Mouse (Mus musculus): ENCODE results near the gene Kdm1b. TPM values are rescaled to one million over a fixed set of nuclear protein-coding genes. Genes with fewer than 3 reads are reported as not detected.
A peak's percentile ranks its signal among the peaks of the same experiment; 100 is the strongest.

Gene Kdm1b
- total and polyA plus RNA-seq, 3 experiments = 9.6 to 12.6 TPM; not detected in 1

- Histone ChIP-seq H3K4me3 (ENCODE audit: control insufficient read depth in 1 of 2, insufficient read depth in 1 of 2, low read depth in 2 of 2, low read length in 2 of 2) (no peak overlapping the region), H3K36me3 (ENCODE audit: control insufficient read depth in 1 of 2, insufficient read depth in 2 of 2, low read length in 2 of 2) (peaks cover 0 to 29% of the 10 kb centered on the region in 2 experiments; a peak in 2 of 4 replicates), H3K4me1 (ENCODE audit: control insufficient read depth in 1 of 2, insufficient read depth in 2 of 2, low read length in 2 of 2) (peaks cover 17 to 31% of the 10 kb centered on the region in 2 experiments), H3K9me3 (replicated peaks; ENCODE audit: insufficient read depth, low read length) (no peaks in the 10 kb centered on the region), H3K27me3 (ENCODE audit: control insufficient read depth in 1 of 2, insufficient read depth in 2 of 2, low read length in 2 of 2) (no peaks in the 10 kb centered on the region), H3K9ac (ENCODE audit: control insufficient read depth, low read depth, low read length, poor library complexity, severe bottlenecking) (no peak overlapping the region), H3K79me2 (ENCODE audit: control insufficient read depth, insufficient read depth, low read length, poor library complexity) (peaks cover 25% of the 10 kb centered on the region), H3K27ac (ENCODE audit: control insufficient read depth, low read depth, low read length) (no peak overlapping the region)
- TF ChIP-seq GATA1 (IDR thresholded peaks at IDR 0.05; ENCODE audit: low read depth, low read length) = 0 out of 2 replicates have a peak, but pooled peaks have one; percentile 11
- TF ChIP-seq TCF12 (IDR thresholded peaks at IDR 0.05; ENCODE audit: low read depth, low read length) = 0 out of 2 replicates have a peak, but pooled peaks have one; percentile 21
- peak; percentile 51 for TF ChIP-seq TAL1 (IDR thresholded peaks at IDR 0.05; ENCODE audit: low read length)
- TF ChIP-seq EP300 (IDR thresholded peaks at IDR 0.05; ENCODE audit: low read depth in 1 of 2, low read length in 2 of 2) = peak in 1 of 2 experiments; percentile 17; a peak in 1 of 4 replicates
- TF ChIP-seq MAFK (IDR thresholded peaks at IDR 0.05; ENCODE audit: borderline replicate concordance, low read depth, low read length) = no peak
- no peak for TF ChIP-seq NELFE (IDR thresholded peaks at IDR 0.05; ENCODE audit: low read depth, low read length)
- peak; percentile 13 for DNase-seq (ENCODE audit: low read depth, low spot score)
Measured at GRCm38 (mm10) chr13:47109239-47109638, 65.9 kb downstream of the Kdm1b start.

DNA sequence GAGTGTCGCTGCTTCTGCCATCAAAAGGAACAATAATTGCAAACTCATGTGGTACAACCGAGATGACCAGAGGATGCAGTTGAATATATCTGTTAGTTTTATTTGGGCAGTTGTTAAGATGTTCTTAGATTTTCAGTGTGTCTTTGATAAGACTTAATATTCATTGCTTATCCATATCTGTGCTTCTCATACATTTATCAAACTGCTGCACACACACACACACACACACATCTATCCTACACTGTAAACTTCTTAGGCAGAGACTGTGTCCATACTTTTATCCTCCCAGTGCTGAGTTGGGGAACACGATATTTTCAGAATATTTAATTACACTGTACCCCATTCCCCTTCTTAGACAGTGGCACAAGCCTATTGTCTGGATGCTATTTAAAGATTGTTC is 67.9 kb downstream of the Kdm1b start:
- peaks cover 17 to 34% of the 10 kb centered on the region in 2 experiments for H3K4me1 ChIP-seq (ENCODE audit: control insufficient read depth in 1 of 2, insufficient read depth in 2 of 2, low read length in 2 of 2)
- peaks cover 0 to 32% of the 10 kb centered on the region in 2 experiments; a peak in 2 of 4 replicates for H3K36me3 ChIP-seq (ENCODE audit: control insufficient read depth in 1 of 2, insufficient read depth in 2 of 2, low read length in 2 of 2)
- peaks cover 8% of the 10 kb centered on the region for H3K79me2 ChIP-seq (ENCODE audit: control insufficient read depth, insufficient read depth, low read length, poor library complexity)
- no peak overlapping the region for H3K4me3 ChIP-seq (ENCODE audit: control insufficient read depth in 1 of 2, insufficient read depth in 1 of 2, low read depth in 2 of 2, low read length in 2 of 2)
- 0 out of 2 replicates have a peak, but pooled peaks have one; percentile 16 for TF ChIP-seq ETS1 (IDR thresholded peaks at IDR 0.05; ENCODE audit: low read depth, low read length)
- TF ChIP-seq GATA1 (IDR thresholded peaks at IDR 0.05; ENCODE audit: low read depth, low read length) = peak; percentile 79
- TF ChIP-seq NELFE (IDR thresholded peaks at IDR 0.05; ENCODE audit: low read depth, low read length) = no peak
- 0 out of 2 replicates have a peak, but pooled peaks have one; percentile 37 for TF ChIP-seq RCOR1 (IDR thresholded peaks at IDR 0.05; ENCODE audit: low read depth, low read length)
- TF ChIP-seq BHLHE40 (IDR thresholded peaks at IDR 0.05; ENCODE audit: borderline replicate concordance, low read depth, low read length) = no peak
- TF ChIP-seq MYC (IDR thresholded peaks at IDR 0.05; ENCODE audit: low read depth, low read length) = no peak
- TF ChIP-seq TCF12 (IDR thresholded peaks at IDR 0.05; ENCODE audit: low read depth, low read length) = peak; percentile 87
- TF ChIP-seq EP300 (IDR thresholded peaks at IDR 0.05; ENCODE audit: low read depth in 1 of 2, low read length in 2 of 2) = peak; percentile 62 to 79
- TF ChIP-seq MXI1 (IDR thresholded peaks at IDR 0.05; ENCODE audit: low read depth, low read length) = no peak
- no peak for TF ChIP-seq NRF1 (IDR thresholded peaks at IDR 0.05; ENCODE audit: insufficient read depth, low read depth, low read length, poor library complexity, severe bottlenecking)
- H3K9me3 ChIP-seq (replicated peaks; ENCODE audit: insufficient read depth, low read length) = no peaks in the 10 kb centered on the region
- no peaks in the 10 kb centered on the region for H3K27me3 ChIP-seq (ENCODE audit: control insufficient read depth in 1 of 2, insufficient read depth in 2 of 2, low read length in 2 of 2)
- H3K9ac ChIP-seq (ENCODE audit: control insufficient read depth, low read depth, low read length, poor library complexity, severe bottlenecking) = no peak overlapping the region
- peak; percentile 10 for DNase-seq (ENCODE audit: low read depth, low spot score)
- no peak overlapping the region for H3K27ac ChIP-seq (ENCODE audit: control insufficient read depth, low read depth, low read length)

DNA sequence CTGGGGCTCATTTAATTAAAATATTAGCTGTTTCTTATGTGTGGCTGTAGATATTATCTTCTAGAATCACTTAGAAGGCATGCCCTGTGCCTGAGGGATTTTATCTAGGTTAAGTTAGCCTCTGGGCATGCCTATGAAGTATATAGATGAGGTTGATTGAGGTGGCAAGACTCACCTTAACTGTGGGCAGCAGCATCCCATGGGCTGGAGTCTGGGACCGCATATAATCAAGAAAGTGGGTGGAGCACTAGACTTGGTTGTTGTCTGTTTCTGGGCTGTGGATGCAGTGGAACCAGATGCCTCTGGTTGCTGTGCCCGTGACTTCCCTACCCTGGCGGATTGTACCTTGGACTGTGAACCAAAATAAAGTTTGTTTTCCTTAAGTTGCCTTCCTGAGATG is 68.8 kb downstream of the Kdm1b start:
- Histone ChIP-seq H3K27me3 (ENCODE audit: control insufficient read depth in 1 of 2, insufficient read depth in 2 of 2, low read length in 2 of 2) (no peaks in the 10 kb centered on the region), H3K4me3 (ENCODE audit: control insufficient read depth in 1 of 2, insufficient read depth in 1 of 2, low read depth in 2 of 2, low read length in 2 of 2) (no peak overlapping the region), H3K9me3 (replicated peaks; ENCODE audit: insufficient read depth, low read length) (no peaks in the 10 kb centered on the region), H3K27ac (ENCODE audit: control insufficient read depth, low read depth, low read length) (no peak overlapping the region), H3K79me2 (ENCODE audit: control insufficient read depth, insufficient read depth, low read length, poor library complexity) (peaks cover 3% of the 10 kb centered on the region; the same call in 1 of the 2 replicates), H3K4me1 (ENCODE audit: control insufficient read depth in 1 of 2, insufficient read depth in 2 of 2, low read length in 2 of 2) (peaks cover 23 to 41% of the 10 kb centered on the region in 2 experiments), H3K36me3 (ENCODE audit: control insufficient read depth in 1 of 2, insufficient read depth in 2 of 2, low read length in 2 of 2) (peaks cover 0 to 39% of the 10 kb centered on the region in 2 experiments; a peak in 2 of 4 replicates), H3K9ac (ENCODE audit: control insufficient read depth, low read depth, low read length, poor library complexity, severe bottlenecking) (no peak overlapping the region)
- peak; percentile 3 for DNase-seq (ENCODE audit: low read depth, low spot score)
- TF ChIP-seq TBP (IDR thresholded peaks at IDR 0.05; ENCODE audit: low read depth, low read length) (no peak), ZNF384 (IDR thresholded peaks at IDR 0.05; ENCODE audit: low read depth, low read length) (no peak), ZMIZ1 (IDR thresholded peaks at IDR 0.05; ENCODE audit: low read depth, low read length) (no peak), POLR2AphosphoS2 (IDR thresholded peaks at IDR 0.05; ENCODE audit: low read length) (no peak), MAFK (IDR thresholded peaks at IDR 0.05; ENCODE audit: borderline replicate concordance, low read depth, low read length) (no peak), RAD21 (IDR thresholded peaks at IDR 0.05; ENCODE audit: low read depth, low read length) (no peak)
